Mouse (Mus musculus): ENCODE results near the gene Olfr776. TPM values are rescaled to one million over a fixed set of nuclear protein-coding genes. Genes with fewer than 3 reads are reported as not detected.
"Not testable (repeated sequence)": the region's sequence is repeated elsewhere in the genome, so short reads cannot be mapped to it uniquely, and the experiment has no call there.

Olfr776 gene
- polyA plus RNA-seq (2015; fragmentation: Nextera tagmentation; extraction: Ambion mirVana) = not detected in 2 replicates

DNA sequence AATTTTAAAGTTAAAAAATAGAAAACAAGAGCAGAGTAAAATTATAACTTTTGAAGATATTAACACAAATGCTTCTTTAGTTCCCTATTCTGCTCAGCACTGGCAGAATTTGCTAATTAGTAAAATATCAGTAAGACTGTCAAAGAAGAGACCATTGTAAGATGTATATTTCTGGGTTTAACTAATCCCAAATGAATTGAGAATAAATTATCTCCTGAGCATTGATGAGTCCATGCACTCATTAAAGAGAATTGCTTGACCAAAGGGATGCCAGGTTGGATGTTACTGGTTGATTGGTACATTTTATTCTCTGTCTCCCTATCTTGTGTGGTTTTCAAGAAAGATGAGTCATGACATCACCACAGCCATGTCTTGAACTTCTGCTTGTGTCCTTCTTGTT is at the start of gene Olfr776:
Gene Olfr776, plus strand, starts transcription at position 301 of the 400 bp plus-strand sequence.
- Histone ChIP-seq H3K4me3 (ENCODE audit: low read depth, low read length) (no peak within 1 kb of the TSS), H3K36me3 (ENCODE audit: control insufficient read depth, insufficient read depth, low read length) (no peaks in the 10 kb centered on the region), H3K27me3 (ENCODE audit: control insufficient read depth, insufficient read depth, low read length) (no peaks in the 10 kb centered on the region), H3K9me3 (ENCODE audit: control insufficient read depth, low read length) (no peaks in the 10 kb centered on the region), H3K4me1 (replicated peaks; ENCODE audit: control insufficient read depth, insufficient read depth) (no peaks in the 10 kb centered on the region), H3K9ac (ENCODE audit: low read length) (no peak within 1 kb of the TSS), H3K27ac (replicated peaks) (no peak within 1 kb of the TSS), H3K4me2 (replicated peaks; ENCODE audit: low read depth) (no peak within 1 kb of the TSS)
- DNase-seq (ENCODE audit: low spot score) (no peak), ATAC-seq (ENCODE audit: low FRiP score, low TSS enrichment) (no peak)
- TF ChIP-seq CTCF (IDR thresholded peaks at IDR 0.05; ENCODE audit: low read depth) (no peak), EP300 (optimal IDR thresholded peaks at IDR 0.05) (no peak)

DNA sequence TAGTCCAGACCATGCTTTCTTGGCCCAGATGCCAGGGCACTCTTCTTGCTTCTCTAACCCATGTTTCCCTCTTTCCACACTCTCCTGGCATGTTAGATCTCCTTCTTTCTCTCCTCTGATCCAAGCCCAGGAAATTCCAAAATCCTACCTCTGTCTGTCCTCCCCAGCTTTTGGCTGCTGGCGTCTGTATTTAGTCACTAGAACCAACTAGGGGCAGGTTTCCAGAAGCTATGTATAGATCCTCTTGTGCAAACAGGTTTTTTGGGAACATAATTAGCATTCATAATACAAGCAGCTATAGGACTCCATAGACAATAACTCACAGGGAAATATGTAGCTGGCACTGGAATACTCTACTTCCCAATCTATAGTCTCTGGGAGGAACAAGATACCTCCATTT is 28.2 kb upstream of the Olfr776 start:
- DNase-seq (ENCODE audit: low spot score) = no peak

DNA sequence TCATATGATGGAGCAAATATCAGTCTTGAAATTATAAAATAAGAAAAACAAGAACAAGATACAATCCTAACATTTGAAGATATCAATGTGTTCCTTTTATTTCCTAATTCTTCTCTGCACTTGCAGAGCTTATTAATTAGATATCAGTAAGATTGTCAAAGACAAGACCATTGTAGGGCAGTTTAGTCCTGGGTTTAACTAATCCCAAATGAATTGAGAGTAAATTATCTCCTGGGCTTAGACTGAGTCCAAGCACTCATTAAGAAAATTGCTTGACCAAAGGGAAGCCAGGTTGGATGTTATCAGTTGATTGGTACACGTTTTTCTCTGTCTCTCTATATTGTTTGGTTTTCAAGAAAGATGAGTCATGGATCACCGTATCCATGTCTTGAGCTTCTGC is 23.0 kb upstream of the Olfr776 start, which contains the start of gene Olfr774:
Gene Olfr774, plus strand, starts transcription at position 301 of the 400 bp plus-strand sequence.
- DNase-seq (ENCODE audit: low spot score) = no peak
- 65% methylated on average over 2 of the region's 2 CpGs for WGBS
- H3K36me3 ChIP-seq (ENCODE audit: control insufficient read depth, insufficient read depth, low read length) = no peaks in the 10 kb centered on the region
- H3K27me3 ChIP-seq (ENCODE audit: control insufficient read depth, insufficient read depth, low read length) = no peaks in the 10 kb centered on the region
- TF ChIP-seq EP300 (optimal IDR thresholded peaks at IDR 0.05) (no peak), CTCF (IDR thresholded peaks at IDR 0.05; ENCODE audit: low read depth) (no peak)
- no peak within 1 kb of the TSS for H3K4me2 ChIP-seq (replicated peaks; ENCODE audit: low read depth)
- H3K9me3 ChIP-seq (ENCODE audit: control insufficient read depth, low read length) = no peaks in the 10 kb centered on the region
- no peaks in the 10 kb centered on the region for H3K4me1 ChIP-seq (replicated peaks; ENCODE audit: control insufficient read depth, insufficient read depth)
- H3K27ac ChIP-seq (replicated peaks) = no peak within 1 kb of the TSS
- no peak for ATAC-seq (ENCODE audit: low FRiP score, low TSS enrichment)
- no peak within 1 kb of the TSS for H3K4me3 ChIP-seq (ENCODE audit: low read depth, low read length)
- H3K9ac ChIP-seq (ENCODE audit: low read length) = no peak within 1 kb of the TSS

More for the DNA sequence above, 28.2 kb upstream of the Olfr776 start:
- H3K4me2 ChIP-seq (replicated peaks; ENCODE audit: low read depth) = no peak overlapping the region
- no peaks in the 10 kb centered on the region for H3K27me3 ChIP-seq (ENCODE audit: control insufficient read depth, insufficient read depth, low read length)
- H3K27ac ChIP-seq (replicated peaks) = no peak overlapping the region
- no peak overlapping the region for H3K4me3 ChIP-seq (ENCODE audit: low read depth, low read length)
- TF ChIP-seq CTCF (IDR thresholded peaks at IDR 0.05; ENCODE audit: low read depth) (no peak), EP300 (optimal IDR thresholded peaks at IDR 0.05) (no peak)
- H3K36me3 ChIP-seq (ENCODE audit: control insufficient read depth, insufficient read depth, low read length) = no peaks in the 10 kb centered on the region
- no peak for ATAC-seq (ENCODE audit: low FRiP score, low TSS enrichment)
- no peaks in the 10 kb centered on the region for H3K4me1 ChIP-seq (replicated peaks; ENCODE audit: control insufficient read depth, insufficient read depth)
- WGBS = 65% methylated on average over 1 of the region's 1 CpGs
- no peaks in the 10 kb centered on the region for H3K9me3 ChIP-seq (ENCODE audit: control insufficient read depth, low read length)
- H3K9ac ChIP-seq (ENCODE audit: low read length) = no peak overlapping the region

DNA sequence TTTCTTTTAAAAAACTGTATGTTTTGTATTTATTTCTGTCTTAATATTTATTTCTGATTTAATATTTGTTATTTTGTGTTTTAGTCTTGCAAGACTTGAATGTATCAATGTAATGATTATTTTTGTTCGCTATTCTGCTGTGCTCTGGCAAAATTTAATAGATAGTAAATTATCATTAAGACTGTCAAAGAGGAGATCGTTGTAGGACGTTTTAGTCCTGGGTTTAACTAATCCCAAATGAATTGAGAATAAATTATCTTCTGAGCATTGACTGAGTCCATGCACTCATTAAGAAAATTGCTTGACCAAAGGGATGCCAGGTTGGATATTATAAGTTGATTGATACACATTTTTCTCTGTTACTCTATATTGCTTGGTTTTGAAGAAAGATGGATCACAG is 10.8 kb upstream of the Olfr776 start, which contains the start of gene Olfr775:
Gene Olfr775, plus strand, starts transcription at position 301 of the 400 bp plus-strand sequence.
- Histone ChIP-seq H3K4me2 (replicated peaks; ENCODE audit: low read depth) (no peak within 1 kb of the TSS), H3K36me3 (ENCODE audit: control insufficient read depth, insufficient read depth, low read length) (no peaks in the 10 kb centered on the region), H3K9ac (ENCODE audit: low read length) (no peak within 1 kb of the TSS), H3K4me1 (replicated peaks; ENCODE audit: control insufficient read depth, insufficient read depth) (no peaks in the 10 kb centered on the region), H3K27me3 (ENCODE audit: control insufficient read depth, insufficient read depth, low read length) (no peaks in the 10 kb centered on the region), H3K27ac (replicated peaks) (no peak within 1 kb of the TSS), H3K4me3 (ENCODE audit: low read depth, low read length) (no peak within 1 kb of the TSS), H3K9me3 (ENCODE audit: control insufficient read depth, low read length) (no peaks in the 10 kb centered on the region)
- DNase-seq (ENCODE audit: low spot score) (no peak), ATAC-seq (ENCODE audit: low FRiP score, low TSS enrichment) (no peak)
- WGBS = 71% methylated on average over 3 of the region's 3 CpGs
- TF ChIP-seq EP300 (optimal IDR thresholded peaks at IDR 0.05) (no peak), CTCF (IDR thresholded peaks at IDR 0.05; ENCODE audit: low read depth) (no peak)

DNA sequence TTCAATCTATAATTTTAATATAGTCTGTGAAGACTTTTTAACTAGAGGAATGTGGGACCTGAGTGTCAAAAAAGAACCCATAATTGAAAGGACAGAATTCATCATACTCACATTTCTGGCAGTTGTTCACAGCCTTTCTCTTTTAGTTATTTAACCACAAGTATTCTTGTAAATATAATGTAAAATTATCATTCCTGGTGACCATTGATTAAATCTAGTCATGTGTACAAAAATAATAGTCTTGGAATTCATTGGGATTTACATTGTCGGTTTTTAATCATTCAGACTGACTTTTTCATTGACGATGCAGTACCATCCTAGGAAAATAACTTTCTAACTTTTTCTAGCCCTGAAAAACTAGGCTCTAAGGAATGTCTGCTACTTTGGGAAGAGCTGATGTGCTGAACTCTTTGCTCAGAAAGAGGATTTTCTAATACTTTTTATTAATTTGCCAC is 12.2 kb downstream of the Olfr776 start, which contains the start of gene Olfr777:
Gene Olfr777, minus strand, starts transcription at position 405 of the 455 bp plus-strand sequence.
- H3K27me3 ChIP-seq (ENCODE audit: control insufficient read depth, insufficient read depth, low read length) = no peaks in the 10 kb centered on the region
- ATAC-seq (ENCODE audit: low FRiP score, low TSS enrichment) = no peak
- WGBS = 85% methylated on average over 2 of the region's 2 CpGs

DNA sequence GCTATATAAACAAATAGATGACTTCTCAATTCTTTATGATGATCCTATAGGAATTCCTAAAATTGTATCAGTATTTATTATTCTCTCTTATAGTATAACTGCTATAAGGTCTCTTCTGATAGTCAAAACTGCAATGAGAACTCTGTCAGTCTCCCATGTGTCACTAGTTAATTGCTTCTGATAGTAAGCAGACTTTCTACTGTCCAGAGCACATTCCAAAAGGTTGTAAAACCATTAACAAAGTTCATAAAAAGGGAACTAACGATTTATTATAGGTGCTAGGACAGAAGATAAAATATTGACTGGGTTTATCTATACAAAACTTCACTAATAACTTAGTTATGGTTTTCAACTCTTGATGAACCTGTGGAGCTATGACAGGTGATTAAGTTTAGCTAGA is 54.0 kb downstream of the Olfr776 start:
- not testable (repeated sequence) for ATAC-seq (ENCODE audit: low FRiP score, low TSS enrichment); H3K36me3 ChIP-seq (ENCODE audit: control insufficient read depth, insufficient read depth, low read length); H3K27me3 ChIP-seq (ENCODE audit: control insufficient read depth, insufficient read depth, low read length); H3K27ac ChIP-seq (replicated peaks); H3K9ac ChIP-seq (ENCODE audit: low read length); H3K4me2 ChIP-seq (replicated peaks; ENCODE audit: low read depth); H3K4me1 ChIP-seq (replicated peaks; ENCODE audit: control insufficient read depth, insufficient read depth); H3K4me3 ChIP-seq (ENCODE audit: low read depth, low read length); H3K9me3 ChIP-seq (ENCODE audit: control insufficient read depth, low read length); DNase-seq (ENCODE audit: low spot score)
- 51% methylated on average over 1 of the region's 1 CpGs for WGBS

More for the DNA sequence above, 12.2 kb downstream of the Olfr776 start, which contains the start of gene Olfr777:
- no peak within 1 kb of the TSS for H3K4me2 ChIP-seq (replicated peaks; ENCODE audit: low read depth)
- no peak within 1 kb of the TSS for H3K9ac ChIP-seq (ENCODE audit: low read length)
- H3K4me3 ChIP-seq (ENCODE audit: low read depth, low read length) = no peak within 1 kb of the TSS
- H3K4me1 ChIP-seq (replicated peaks; ENCODE audit: control insufficient read depth, insufficient read depth) = no peaks in the 10 kb centered on the region
- TF ChIP-seq CTCF (IDR thresholded peaks at IDR 0.05; ENCODE audit: low read depth) (no peak), EP300 (optimal IDR thresholded peaks at IDR 0.05) (no peak)
- DNase-seq (ENCODE audit: low spot score) = no peak
- H3K9me3 ChIP-seq (ENCODE audit: control insufficient read depth, low read length) = no peaks in the 10 kb centered on the region
- H3K27ac ChIP-seq (replicated peaks) = no peak within 1 kb of the TSS
- no peaks in the 10 kb centered on the region for H3K36me3 ChIP-seq (ENCODE audit: control insufficient read depth, insufficient read depth, low read length)

DNA sequence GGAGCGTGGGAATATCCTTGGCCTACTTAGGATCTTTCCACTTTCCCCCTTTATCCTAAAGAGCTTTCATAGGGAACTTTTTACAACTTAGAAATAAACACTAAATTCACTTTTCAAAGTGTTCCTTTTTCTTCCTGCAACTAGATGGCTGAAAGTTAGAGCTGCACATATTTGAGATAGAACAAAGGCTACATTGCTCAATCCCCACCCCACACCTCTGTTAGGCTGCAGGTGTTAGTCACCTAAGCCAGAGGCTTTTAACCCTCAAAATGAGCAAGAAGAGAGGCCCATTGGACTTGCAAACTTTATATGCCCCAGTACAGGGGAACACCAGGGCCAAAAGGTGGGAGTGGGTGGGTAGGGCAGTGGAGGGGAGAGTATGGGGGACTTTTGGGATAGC is 54.6 kb downstream of the Olfr776 start:
- H3K27ac ChIP-seq (replicated peaks); H3K27me3 ChIP-seq (ENCODE audit: control insufficient read depth, insufficient read depth, low read length); H3K4me1 ChIP-seq (replicated peaks; ENCODE audit: control insufficient read depth, insufficient read depth); H3K9ac ChIP-seq (ENCODE audit: low read length); DNase-seq (ENCODE audit: low spot score); H3K36me3 ChIP-seq (ENCODE audit: control insufficient read depth, insufficient read depth, low read length); H3K4me2 ChIP-seq (replicated peaks; ENCODE audit: low read depth); H3K4me3 ChIP-seq (ENCODE audit: low read depth, low read length); H3K9me3 ChIP-seq (ENCODE audit: control insufficient read depth, low read length); ATAC-seq (ENCODE audit: low FRiP score, low TSS enrichment): not testable (repeated sequence)
- no CpG with 5 or more reads among the region's 1 CpGs for WGBS

Data from stomach, postnatal 0 days (tissue).